Mouse (Mus musculus) ovary, postnatal 36 days (tissue): ENCODE data around the gene Sec24b.

ENCODE experiments used
- DNase-seq: peaks from one replicate; pipeline ENCODE4 v3.0.0; 2022; ENCODE audit warnings: low spot score, mixed read lengths

Gene Sec24b

GRCm38 (mm10) chr3:130054587-130054986 lies 6.8 kb downstream of the Sec24b start:
- DNase-seq = no peak

DNA sequence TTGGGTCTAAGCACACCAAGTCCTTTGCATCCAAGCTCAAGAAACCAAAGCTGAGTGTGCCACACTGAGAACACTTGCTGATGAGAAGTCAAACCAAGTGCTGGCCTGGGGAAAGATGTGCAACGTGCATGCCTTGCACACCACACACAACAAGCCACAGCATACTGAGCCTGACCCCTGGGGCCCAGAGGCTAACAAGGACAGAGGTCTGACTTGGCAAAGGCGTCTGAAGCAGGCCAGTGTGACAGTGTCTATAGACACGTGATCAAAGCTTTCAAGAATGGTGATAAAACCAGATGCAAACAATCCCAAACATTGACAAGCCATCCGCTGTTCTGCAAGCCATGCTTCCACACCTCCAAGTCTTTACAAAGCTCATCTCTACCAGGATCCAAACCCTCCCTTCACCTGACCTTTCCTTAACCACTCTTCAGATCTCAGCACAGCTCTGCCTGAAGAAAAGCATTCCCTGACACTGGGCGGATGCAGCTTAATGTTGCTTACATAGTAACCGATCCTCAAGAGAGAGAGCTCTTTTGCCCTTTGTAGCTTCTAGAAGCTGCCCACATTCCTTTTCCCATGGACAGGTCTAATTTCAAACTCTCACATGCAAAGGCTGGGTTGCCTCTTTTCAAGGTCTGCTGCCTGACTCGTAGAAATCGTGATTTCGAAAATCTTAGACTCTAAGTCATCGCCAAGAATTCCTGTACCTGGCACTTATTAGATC lies 7.8 kb downstream of the Sec24b start:
- DNase-seq = no peak

GRCm38 (mm10) chr3:130052541-130053298 lies 8.6 kb downstream of the Sec24b start:
- DNase-seq = no peak

DNA sequence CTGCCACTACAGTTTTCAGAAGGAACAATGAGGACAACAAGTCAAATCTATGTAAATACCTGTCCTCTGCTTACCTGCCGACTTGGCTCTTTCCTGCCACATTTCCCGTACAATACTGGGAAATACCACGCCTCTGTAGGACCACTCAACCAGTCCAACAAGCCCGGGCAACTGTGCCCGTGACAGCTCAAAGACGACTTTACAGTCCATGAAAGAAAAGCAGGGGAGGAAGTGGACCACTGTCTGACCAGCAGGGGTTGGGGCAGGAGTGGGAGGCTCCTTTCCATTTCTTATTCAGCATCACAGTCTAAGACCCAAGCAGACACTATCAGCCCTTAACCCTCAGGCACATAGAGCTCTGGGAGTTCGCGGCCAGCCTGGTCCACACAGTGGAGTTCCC lies 9.2 kb downstream of the Sec24b start:
- DNase-seq = no peak

DNA sequence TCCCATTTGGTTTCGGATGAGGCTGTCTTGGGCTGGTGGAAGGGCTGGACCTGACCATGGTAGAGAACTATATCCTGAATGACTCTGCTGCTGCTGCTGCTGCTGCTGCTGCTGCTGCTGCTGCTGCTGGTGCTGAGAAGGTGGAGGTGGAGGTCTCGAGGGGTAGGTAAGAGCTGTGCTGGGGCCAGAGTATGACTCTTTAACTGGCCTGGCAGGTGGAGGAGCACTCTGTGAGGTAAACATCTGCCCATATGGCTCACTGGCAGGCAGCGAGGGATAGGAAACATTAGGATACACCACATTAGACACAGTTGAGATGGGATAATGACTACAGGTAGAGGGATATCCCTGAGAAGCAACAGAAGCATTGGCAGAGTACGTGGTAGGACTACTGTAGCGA lies 20.6 kb downstream of the Sec24b start:
- DNase-seq = no peak

DNA sequence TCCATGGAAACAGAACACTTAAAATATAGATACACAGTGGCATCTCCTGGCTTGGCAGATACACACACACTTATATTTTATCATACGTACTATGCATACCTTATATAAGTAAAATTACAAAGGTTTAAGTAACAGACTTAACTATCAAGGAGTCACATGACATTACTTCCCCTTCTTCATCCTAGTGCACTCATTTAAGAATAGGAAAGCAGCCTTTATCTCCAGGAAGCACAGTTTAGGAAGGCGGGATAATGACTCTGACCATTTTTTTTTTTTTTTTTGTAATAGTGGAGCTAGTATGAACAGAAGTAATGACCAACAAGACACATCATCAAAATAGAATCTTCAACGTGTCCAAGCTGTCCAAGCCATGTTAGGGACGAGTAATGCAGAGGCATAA lies 21.3 kb downstream of the Sec24b start:
- DNase-seq = no peak

DNA sequence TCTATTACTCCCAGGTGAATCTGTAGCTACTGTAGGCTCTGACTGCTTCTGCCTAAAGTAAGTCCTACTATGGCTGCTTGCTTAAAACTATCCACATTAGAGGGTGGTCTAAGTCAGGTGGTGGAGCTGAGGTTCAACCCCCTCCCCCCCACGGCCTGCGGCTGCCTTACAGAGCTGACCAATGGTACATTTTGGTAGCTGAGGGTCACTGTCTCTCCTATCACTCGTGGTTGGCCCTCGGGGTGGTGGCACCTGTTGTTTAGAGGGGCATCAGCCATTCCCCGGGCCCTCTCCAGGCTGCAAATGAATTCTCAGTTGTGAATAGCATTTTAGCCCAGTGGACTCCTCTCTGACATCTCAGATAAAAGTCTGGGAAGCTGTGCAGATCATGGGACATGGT lies 32.6 kb downstream of the Sec24b start:
- DNase-seq = no peak

DNA sequence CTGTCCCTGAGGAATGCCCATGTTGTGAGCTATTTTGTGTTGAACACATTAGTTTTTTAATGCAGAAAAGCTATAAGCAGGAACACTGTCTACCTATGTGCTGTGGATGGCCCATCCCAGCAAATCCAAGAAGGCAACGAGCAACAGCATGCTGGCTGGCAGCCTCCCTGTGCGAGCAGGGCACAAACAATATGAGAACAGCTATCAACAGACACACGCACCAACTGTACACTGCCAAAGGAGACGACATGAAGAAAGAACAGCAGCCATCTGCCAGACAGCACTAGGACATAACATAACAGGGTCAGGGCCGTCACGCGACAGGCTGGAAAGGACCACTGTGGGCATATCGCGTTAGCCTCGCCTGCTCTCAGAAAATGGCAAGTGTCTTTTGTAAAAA lies 35.2 kb downstream of the Sec24b start:
- DNase-seq = no peak

DNA sequence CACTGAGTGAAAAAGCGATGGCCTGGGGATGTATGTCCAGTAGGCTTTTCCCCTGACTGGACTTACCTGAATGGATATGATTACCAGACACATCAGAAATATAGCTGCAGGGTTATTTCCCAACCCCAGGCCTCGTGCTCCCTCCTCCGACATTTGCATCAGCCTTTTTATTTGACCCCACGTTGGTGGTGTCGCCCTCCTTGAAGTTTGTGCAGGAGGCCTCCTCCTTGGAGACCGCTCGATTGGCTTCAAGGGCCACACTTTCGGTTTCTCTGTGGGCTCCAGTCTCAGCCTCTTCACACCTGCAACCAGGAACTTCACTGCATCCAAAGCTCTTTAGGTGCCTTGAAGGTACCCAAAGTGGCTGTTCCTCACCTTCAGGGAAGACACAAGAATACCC lies 35.8 kb downstream of the Sec24b start:
- no peak for DNase-seq

- DNase-seq = no peak
Measured at GRCm38 (mm10) chr3:130012943-130013342, 48.4 kb downstream of the Sec24b start.

DNA sequence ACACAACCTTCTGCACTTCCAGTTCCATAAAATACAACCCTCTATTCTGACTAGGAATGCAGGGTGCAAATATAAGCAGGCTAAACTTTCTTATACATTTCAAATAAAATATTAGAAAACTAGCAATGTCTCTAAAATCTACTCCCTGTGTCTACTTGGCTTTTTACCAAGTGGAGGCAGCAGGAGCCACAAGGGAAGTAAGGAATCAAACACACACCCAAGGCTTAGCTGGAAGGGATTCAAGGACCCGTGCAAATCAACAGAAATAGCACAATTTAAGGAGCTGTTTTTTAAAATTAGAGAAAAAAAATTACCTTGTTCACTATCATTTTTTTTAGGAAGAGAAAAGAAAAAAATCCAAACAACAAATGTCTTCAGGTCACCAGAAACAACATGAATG lies 50.1 kb downstream of the Sec24b start:
- DNase-seq = no peak

GRCm38 (mm10) chr3:130006141-130006540 lies 55.2 kb downstream of the Sec24b start:
- no peak for DNase-seq

GRCm38 (mm10) chr3:130000926-130001325 lies 60.4 kb downstream of the Sec24b start:
- no peak for DNase-seq

DNA sequence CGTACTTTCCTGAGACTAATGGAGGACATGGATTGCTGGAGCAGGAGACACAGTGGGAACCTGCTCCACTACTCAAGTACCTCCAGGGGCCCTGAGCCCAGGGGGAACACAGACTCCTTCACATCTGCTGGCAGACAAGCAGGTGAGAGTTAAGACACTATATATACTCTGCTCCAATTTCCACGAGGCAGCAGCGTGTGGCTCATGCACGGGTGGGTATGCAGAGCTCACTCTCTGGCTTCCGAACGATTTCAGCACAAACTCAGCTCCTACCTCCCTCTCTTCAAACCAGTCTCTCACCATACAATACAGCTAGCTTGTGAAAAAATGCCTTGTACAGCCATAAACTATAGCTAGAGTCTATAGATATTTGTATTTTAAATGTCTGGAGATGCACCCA lies 62.8 kb downstream of the Sec24b start:
- DNase-seq = no peak

DNA sequence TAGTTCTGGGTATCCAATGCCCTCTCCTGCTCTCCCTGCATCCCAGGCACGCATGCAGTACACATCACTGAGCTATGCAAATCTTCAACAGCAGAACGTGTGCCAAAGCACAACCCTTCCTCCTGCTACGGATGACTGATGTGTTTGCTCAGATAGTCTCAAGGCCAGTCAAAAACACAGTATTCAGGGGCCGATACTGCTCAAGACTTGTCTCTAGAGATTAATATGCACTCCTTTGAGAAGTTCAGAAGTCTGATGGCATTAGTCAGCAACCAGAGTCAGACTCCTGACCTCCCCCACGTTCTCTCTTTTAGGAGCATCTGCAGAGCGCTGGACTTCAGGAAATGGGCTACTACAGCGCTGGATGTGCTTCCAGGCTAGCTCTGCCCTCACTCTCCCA lies 63.4 kb downstream of the Sec24b start:
- DNase-seq = no peak

GRCm38 (mm10) chr3:129997324-129997723 lies 64.0 kb downstream of the Sec24b start:
- no peak for DNase-seq

DNA sequence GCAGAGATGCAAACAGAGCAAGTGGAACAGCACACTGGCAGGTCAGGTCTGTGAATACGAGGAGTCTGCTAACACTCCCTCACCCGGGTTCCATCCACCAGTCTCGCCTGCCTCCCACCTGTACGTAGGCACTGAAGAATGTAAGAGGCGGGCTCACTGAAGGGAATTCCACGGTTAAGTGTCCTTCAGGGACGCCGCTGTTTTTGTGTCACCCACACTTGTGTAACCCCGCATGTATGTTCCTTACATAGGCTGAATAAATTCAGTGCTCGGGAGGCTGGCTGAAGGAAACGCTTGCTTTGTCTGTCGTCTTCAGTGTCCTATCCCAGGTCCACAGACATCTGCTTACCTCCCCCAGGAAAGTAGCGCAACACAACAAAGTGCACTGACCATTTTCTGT lies 74.1 kb downstream of the Sec24b start:
- no peak for DNase-seq

DNA sequence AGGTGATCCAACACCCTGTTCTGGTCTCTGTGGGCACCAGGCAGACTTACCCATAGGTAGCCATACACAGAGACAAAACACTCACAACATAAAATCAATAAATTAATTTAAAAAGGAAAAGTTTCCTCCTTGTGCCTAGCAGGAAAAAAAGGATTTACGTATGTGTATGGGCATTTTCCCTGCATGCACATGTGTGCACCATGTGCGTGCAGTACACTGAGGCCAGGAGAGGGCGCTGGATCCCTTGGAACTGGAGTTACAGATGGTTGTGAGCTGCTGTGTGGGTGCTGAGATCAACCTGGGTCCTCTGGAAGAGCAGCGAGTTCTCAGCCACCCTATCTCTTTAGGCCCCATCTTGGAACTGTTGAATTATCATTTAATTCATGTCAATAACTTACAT lies 76.0 kb downstream of the Sec24b start:
- DNase-seq = no peak

DNA sequence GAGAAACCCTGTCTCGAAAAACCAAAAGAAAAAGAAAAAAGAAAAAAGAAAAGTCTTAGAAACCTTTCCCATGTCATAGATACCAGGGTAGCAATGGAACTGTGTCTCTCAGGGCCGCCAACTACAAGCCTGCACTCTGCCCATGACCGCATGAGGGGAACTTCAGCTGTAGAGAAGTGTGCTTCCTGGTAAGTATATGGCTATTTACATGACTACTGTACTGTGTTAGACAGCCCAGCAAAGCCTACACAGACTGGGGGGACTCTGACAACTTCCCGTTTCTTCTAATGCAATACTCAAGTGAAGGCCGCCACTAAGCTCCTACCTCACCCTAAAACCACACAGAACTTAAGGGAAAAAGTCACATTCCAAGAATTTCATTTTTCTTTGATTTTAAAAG lies 76.6 kb downstream of the Sec24b start:
- no peak for DNase-seq

GRCm38 (mm10) chr3:129982271-129982670 lies 79.1 kb downstream of the Sec24b start:
- no peak for DNase-seq

DNA sequence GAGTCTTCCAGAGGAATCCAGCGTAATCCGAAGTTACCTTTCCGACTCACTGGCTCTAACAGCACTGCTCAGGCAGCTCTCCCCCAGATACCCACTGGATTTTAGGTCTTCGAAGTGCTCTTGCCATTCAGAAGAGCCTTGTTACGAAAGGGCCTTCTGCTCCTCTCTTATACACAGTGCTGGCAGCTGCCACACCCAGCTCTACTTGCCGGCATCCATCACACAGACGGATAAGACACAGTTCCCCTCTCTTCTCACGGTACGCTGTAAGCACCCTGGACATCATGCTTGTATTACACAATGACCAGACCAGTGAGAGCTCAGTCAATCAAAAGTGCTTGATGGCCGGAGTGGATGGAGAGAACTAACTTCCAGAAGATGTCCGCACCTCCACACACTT lies 79.6 kb downstream of the Sec24b start:
- no peak for DNase-seq

GRCm38 (mm10) chr3:129979510-129979909 lies 81.8 kb downstream of the Sec24b start:
- DNase-seq = no peak

GRCm38 (mm10) chr3:129978716-129979115 lies 82.6 kb downstream of the Sec24b start:
- DNase-seq = no peak

DNA sequence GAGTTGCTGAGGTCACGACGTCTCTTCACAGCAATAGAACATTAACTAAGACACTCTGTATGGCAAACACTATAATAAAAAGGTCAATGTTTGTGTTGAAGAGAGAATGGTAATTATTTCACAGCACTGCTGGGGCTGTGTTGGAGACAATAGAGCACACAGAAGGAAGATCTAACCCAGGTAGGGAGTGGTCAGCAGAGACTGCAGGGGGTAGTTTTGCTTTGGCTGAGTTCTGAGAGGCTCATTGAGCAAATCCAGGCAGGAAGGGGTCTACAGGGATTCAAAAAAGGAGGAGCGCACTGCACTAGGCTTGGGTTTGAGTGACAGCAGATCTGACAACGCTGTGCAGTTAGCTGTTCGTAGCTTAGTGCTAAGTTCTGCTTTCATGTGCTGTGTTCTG lies 85.0 kb downstream of the Sec24b start:
- no peak for DNase-seq
